Mouse (Mus musculus): ENCODE data around the gene Plp2.

DNA sequence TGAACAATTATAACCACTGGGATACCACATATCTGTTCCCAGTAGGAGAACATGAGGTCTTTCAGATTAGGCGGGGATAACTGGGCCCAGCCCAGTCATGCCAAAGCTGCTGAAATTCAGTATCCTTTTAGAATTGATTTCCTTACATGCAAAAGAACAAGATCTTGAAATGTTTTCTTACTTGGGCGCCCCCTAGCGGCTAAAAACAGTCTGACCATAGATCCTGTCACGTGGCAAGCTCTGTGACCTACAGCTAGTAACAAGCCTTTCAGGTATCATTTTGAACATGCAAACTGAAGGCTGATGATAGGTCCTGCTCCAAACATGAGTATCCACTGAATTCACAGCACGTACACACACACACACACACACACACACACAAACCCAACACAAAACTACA, 25.8 kb downstream of the Plp2 start:
- TF ChIP-seq CTCF (IDR thresholded peaks at IDR 0.05; ENCODE audit: control insufficient read depth, insufficient read depth, insufficient read length) (peak; percentile 9), CEBPB (IDR thresholded peaks at IDR 0.05; ENCODE audit: low read depth) (no peak), USF1 (IDR thresholded peaks at IDR 0.05; ENCODE audit: low read depth) (peak; percentile 94), MYOD1 (IDR thresholded peaks at IDR 0.05; ENCODE audit: control insufficient read depth, insufficient read length, low read depth) (no peak)
